Mouse (Mus musculus): ENCODE results near the gene Chdh. TPM values are rescaled to one million over a fixed set of nuclear protein-coding genes. Genes with fewer than 3 reads are reported as not detected.

Gene Chdh
- polyA plus RNA-seq, 1 experiment from 2014 or later, result 0.26 TPM

DNA sequence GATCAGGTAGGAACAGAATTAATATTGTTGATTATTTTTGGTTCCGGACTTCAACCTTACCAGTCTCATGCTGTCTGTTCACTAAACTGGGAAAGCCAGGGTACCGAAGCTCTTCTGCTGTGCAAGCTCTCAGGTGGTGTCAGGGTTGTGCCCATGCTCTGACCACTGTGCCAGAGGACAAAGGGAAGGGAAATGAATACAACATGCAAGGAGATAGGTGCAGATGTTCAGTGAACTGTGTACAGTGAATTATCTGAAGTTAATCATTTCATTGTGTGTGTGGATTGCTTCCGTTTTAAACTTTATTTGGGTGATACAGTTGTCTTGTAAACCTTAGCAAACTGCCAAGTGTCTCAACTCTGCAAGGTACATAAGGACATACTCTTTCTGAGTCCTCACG lies 20.5 kb upstream of the Chdh start:
- no peaks in the 10 kb centered on the region for H3K9me3 ChIP-seq (replicated peaks)
- no peaks in the 10 kb centered on the region for H3K27me3 ChIP-seq (replicated peaks)
- 91% methylated on average over 4 of the region's 4 CpGs for WGBS (ENCODE audit: insufficient replicate concordance)
- H3K4me1 ChIP-seq, result no peaks in the 10 kb centered on the region
- H3K9ac ChIP-seq, result no peak overlapping the region
- no peak overlapping the region for H3K4me2 ChIP-seq
- no peak for ATAC-seq
- peaks cover 100% of the 10 kb centered on the region for H3K36me3 ChIP-seq
- H3K27ac ChIP-seq, result no peak overlapping the region
- H3K4me3 ChIP-seq, result no peak overlapping the region

DNA sequence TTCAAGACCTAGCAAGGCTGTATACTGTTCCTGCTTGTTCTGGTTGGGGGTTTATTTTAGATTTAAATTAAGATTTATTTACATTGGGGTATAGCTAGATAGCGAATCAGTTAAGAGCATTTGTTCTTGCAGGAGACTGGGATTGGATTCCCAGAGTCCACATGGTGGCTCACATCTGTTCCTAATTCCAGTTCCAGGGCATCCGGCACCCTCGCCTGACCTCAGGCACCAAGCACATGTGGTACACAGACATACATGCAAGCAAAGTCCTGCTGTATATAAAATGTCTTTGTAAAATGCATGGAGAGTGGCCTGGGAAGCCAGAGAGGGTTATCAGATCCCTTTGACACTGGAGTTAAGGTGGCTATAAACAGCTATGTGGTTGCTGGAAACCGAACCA lies 13.8 kb upstream of the Chdh start:
- H3K4me1 ChIP-seq, result peaks cover 10% of the 10 kb centered on the region; the same call in 1 of the 2 replicates
- H3K4me3 ChIP-seq, result no peak overlapping the region
- no peak overlapping the region for H3K9ac ChIP-seq
- 78% methylated on average over 4 of the region's 4 CpGs for WGBS (ENCODE audit: insufficient replicate concordance)
- H3K27me3 ChIP-seq (replicated peaks), result no peaks in the 10 kb centered on the region
- H3K27ac ChIP-seq, result no peak overlapping the region
- no peak overlapping the region for H3K4me2 ChIP-seq
- no peak for ATAC-seq
- no peaks in the 10 kb centered on the region for H3K9me3 ChIP-seq (replicated peaks)
- H3K36me3 ChIP-seq, result peaks cover 71% of the 10 kb centered on the region

DNA sequence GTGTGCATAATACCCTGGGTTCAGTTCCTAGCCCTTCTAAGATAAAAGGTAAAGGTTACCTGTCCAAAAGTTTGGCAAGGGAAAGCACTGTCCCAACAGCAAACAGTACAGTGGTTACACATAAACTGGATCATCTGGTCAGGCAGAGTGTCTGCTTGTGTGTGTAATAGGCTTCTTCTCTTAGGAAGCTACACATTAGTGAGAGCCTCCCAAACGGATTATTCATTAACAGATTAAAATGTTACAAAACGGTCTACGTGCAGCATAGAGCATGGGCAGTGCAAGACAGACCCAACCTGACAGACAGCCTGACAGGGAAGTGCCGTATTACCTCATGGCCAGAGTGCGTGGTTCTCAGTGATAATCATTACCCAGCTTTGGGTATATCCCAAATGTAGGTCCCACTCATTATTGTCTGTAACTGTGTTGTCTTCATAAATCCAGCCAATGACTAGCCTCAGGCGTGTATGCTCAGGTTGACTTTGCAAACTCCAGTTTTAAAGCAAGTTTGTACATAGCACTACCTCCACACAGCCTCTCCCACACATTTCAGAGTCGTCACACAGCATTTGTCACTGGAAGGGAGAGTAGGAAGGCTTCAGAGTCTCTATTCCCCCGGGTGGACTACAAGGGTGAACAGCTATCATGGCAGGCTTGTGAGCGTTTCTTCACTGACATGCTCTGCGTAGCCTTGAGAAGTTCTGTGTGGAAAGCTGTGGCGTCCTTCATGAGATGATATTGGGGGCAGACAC lies 12.6 kb upstream of the Chdh start:
- WGBS (ENCODE audit: insufficient replicate concordance), result 74% methylated on average over 11 of the region's 11 CpGs
- H3K36me3 ChIP-seq, result peaks cover 59% of the 10 kb centered on the region
- H3K4me1 ChIP-seq, result peaks cover 11% of the 10 kb centered on the region; the same call in 1 of the 2 replicates
- no peak overlapping the region for H3K9ac ChIP-seq
- H3K9me3 ChIP-seq (replicated peaks), result no peaks in the 10 kb centered on the region
- peak; percentile 78 for ATAC-seq
- no peak overlapping the region for H3K4me2 ChIP-seq
- H3K27me3 ChIP-seq (replicated peaks), result no peaks in the 10 kb centered on the region
- H3K4me3 ChIP-seq, result no peak overlapping the region
- H3K27ac ChIP-seq, result peak overlapping the region; percentile 63

DNA sequence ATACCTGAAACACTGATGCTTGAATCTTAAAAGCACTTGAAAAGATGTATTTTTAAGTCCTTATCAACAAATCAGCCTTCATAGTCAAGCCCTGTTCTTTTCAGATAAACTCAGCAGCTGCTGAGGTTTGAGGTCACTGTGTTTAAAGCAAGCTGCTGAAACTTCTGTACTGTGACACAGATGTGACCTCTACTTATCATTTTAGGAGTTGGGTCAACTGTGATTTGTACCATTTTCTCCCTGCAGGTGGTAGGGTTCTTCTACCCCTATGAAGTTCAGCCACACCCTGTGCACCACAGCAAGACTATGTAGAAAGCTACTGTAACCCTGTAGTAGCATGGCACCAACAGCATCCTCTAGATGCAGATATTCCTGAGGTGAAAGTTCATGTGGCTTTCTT lies 11.5 kb upstream of the Chdh start:
- Histone ChIP-seq H3K9me3 (replicated peaks) (no peaks in the 10 kb centered on the region), H3K4me2 (no peak overlapping the region), H3K27ac (no peak overlapping the region), H3K4me3 (no peak overlapping the region), H3K36me3 (peaks cover 47% of the 10 kb centered on the region), H3K27me3 (replicated peaks) (no peaks in the 10 kb centered on the region), H3K4me1 (peaks cover 11% of the 10 kb centered on the region; the same call in 1 of the 2 replicates), H3K9ac (no peak overlapping the region)
- no peak for ATAC-seq

DNA sequence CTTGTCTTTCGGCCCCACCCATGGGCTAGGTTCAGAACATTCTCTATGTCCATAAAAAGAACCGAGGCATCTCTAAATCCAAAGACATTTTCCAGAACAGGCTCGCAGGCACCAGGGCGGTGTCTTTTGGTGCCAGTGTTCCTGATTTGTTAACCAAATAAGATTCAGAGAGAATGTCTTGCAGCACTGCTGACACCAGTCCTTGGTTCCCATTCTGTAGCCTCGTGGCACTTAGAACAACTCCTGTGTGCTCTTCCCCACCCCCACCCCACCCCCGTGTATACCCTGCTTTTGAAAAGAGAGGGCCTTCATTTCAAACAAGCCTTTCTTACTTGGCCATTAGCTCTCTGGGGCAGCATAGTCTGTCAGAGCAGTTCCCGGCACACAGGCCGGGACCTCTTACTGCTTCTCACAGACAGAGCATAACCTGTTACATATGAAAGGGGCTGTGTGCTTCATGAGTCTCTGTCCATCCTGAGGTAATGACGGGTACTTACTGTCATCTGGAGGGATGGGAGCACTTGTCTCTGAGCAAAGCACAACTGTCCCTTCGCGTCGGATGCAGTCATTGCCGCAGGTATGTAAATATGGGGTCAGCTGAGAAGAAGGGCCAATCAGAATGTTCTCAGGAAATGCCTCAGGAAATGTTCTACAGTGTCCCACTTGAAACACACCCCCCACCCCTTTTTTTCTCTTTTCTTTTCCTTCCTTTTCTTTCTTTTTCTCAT lies 9.9 kb upstream of the Chdh start:
- H3K4me3 ChIP-seq, result no peak overlapping the region
- H3K27ac ChIP-seq, result no peak overlapping the region
- 72% methylated on average over 13 of the region's 13 CpGs for WGBS (ENCODE audit: insufficient replicate concordance)
- no peaks in the 10 kb centered on the region for H3K9me3 ChIP-seq (replicated peaks)
- ATAC-seq, result no peak
- H3K9ac ChIP-seq, result no peak overlapping the region
- peaks cover 31% of the 10 kb centered on the region for H3K36me3 ChIP-seq
- peaks cover 11% of the 10 kb centered on the region; the same call in 1 of the 2 replicates for H3K4me1 ChIP-seq
- no peak overlapping the region for H3K4me2 ChIP-seq
- H3K27me3 ChIP-seq (replicated peaks), result no peaks in the 10 kb centered on the region

DNA sequence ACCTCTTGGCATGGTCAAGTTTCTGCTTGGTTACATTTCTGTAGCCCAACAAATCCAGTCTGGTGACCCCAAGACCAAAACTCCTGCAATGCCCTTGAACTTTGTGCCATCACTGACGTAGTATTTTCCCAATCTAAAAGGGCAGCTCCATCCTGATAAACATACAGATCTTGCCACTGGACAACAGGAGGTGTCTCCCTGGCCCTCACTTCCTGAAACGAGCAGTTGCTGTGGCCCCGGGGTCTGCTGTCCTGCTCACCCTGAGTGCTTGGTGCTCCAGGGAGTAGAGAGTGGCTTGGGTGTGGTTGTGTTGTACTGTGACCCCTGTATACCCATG lies 9.4 kb upstream of the Chdh start:
- no peaks in the 10 kb centered on the region for H3K27me3 ChIP-seq (replicated peaks)
- no peak overlapping the region for H3K9ac ChIP-seq
- H3K27ac ChIP-seq, result no peak overlapping the region
- no peak overlapping the region for H3K4me2 ChIP-seq
- peaks cover 11% of the 10 kb centered on the region; the same call in 1 of the 2 replicates for H3K4me1 ChIP-seq
- no peaks in the 10 kb centered on the region for H3K9me3 ChIP-seq (replicated peaks)
- WGBS (ENCODE audit: insufficient replicate concordance), result 57% methylated on average over 3 of the region's 3 CpGs
- no peak for ATAC-seq
- no peak overlapping the region for H3K4me3 ChIP-seq
- H3K36me3 ChIP-seq, result peaks cover 26% of the 10 kb centered on the region

DNA sequence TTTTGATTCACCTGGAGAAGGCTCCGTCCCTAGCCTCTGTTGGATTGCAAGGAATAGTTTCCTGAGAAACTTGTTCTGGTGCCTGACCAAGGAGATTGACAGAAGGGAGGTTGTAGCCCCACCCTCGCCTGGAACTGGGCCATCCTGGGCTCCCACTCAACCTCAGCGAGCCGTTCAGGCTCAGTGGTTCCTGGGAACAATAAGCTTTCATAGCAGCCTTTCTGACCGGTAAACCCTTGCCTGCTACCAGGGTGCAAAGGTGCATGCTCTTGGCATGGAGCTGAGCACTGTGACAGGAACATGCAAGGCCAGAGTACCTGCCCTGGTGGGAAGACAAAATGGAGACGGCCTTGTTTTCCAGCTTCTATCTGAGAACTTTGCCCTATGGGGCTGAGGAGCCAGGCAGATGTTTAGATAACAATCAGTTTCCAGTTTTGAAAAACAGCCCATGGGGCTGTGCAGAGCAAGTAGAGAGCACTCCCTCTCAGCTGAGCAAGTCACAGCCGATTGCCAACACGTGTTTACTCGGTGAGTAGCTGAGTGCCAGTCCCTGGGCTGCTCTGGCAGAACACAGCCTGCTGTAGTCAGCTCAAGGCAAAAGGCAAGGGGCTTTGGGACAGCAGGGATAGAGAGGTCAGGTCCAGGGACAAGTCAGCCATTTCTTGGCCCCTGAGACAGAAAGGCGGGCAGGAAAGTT lies 1.2 kb downstream of the Chdh start:
- Histone ChIP-seq H3K4me1 (0 out of 2 replicates have a peak, but pooled peaks cover 5% of the 10 kb centered on the region), H3K27me3 (replicated peaks) (peaks cover 44% of the 10 kb centered on the region), H3K9me3 (replicated peaks) (no peaks in the 10 kb centered on the region), H3K27ac (no peak overlapping the region), H3K4me3 (no peak overlapping the region), H3K4me2 (no peak overlapping the region), H3K9ac (no peak overlapping the region), H3K36me3 (no peaks in the 10 kb centered on the region)
- ATAC-seq, result no peak
- 64% methylated on average over 10 of the region's 10 CpGs for WGBS (ENCODE audit: insufficient replicate concordance)

DNA sequence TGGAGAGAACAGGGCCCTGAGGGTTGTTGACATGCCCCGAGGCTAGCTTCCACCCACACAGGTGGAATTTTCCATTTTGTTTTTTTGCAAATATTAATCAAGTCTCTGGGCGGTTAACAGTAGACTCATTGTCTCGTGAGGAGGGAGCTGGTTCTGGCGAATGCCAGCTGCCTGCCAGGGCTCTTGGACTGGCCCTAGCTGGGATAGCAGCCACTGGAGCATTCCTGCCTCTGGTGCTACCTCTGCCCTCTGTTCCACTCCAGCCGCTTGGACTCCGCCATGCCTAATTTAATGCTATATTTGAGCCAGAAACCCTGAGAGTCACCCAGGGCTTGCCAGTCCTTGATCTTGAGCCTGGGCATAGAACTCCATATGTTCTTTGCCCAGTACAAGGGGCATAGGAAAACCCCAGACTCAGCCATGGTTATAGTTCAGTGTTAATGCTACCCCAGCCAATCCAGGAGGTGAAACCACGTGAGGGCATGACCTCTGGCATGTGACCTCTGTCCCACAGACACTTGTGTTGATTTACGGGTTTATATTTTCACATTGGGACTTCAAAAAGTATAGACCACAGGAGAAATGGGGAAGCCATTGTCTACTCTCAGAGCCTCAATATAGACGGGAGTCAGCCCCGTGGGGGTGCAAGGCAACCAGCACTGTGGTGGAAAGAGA lies 3.2 kb downstream of the Chdh start:
- Histone ChIP-seq H3K36me3 (no peaks in the 10 kb centered on the region), H3K9ac (no peak overlapping the region), H3K27me3 (replicated peaks) (peaks cover 44% of the 10 kb centered on the region), H3K4me3 (no peak overlapping the region), H3K4me2 (no peak overlapping the region), H3K27ac (no peak overlapping the region), H3K9me3 (replicated peaks) (no peaks in the 10 kb centered on the region), H3K4me1 (0 out of 2 replicates have a peak, but pooled peaks cover 5% of the 10 kb centered on the region)
- no peak for ATAC-seq
- WGBS (ENCODE audit: insufficient replicate concordance), result 69% methylated on average over 10 of the region's 10 CpGs

DNA sequence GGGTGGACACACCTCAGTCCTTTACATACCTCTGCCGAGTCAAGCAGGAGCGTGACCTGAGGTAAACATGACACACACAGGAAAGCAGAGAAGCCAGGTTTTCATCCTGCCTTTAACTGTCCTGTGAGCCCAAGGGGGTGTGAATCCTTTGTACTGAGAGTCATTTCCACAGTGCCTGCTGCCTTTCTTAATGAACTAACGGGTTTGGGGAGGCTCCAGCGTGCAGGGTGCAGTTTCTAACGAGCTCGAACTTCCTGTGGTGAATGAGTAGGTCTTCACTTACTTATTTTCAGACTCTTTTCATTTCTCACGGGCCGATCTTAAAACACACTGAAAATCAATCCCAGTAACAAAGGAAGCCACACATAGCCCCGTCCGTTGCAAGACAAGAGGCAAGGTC lies 5.7 kb downstream of the Chdh start:
- no peak overlapping the region for H3K4me2 ChIP-seq
- peaks cover 20% of the 10 kb centered on the region for H3K27me3 ChIP-seq (replicated peaks)
- no peak overlapping the region for H3K27ac ChIP-seq
- no peak overlapping the region for H3K4me3 ChIP-seq
- H3K36me3 ChIP-seq, result no peaks in the 10 kb centered on the region
- WGBS (ENCODE audit: insufficient replicate concordance), result 64% methylated on average over 10 of the region's 10 CpGs
- no peak for ATAC-seq
- no peak overlapping the region for H3K9ac ChIP-seq
- H3K9me3 ChIP-seq (replicated peaks), result no peaks in the 10 kb centered on the region
- H3K4me1 ChIP-seq, result no peaks in the 10 kb centered on the region

DNA sequence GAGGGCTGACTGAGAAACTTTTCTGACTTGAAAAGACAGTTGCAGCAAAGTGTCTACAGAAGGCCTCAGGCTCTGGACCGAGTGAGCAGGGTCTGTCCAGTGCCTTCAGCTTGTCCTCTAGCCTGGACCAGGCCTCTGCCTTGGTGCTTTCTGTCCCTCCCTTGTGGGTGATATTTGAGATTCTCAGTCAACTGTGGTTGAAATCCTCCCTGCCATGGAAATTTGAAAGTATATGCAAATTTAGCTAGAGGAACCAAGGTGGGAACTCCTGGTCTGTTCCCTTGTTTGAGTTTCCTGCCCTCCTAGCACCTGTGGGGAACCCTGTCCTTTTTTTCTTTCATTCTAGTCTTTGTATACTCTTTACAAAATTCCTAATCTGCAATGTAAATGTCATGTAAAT lies 6.2 kb downstream of the Chdh start:
- peaks cover 14% of the 10 kb centered on the region for H3K27me3 ChIP-seq (replicated peaks)
- H3K9me3 ChIP-seq (replicated peaks), result no peaks in the 10 kb centered on the region
- H3K4me3 ChIP-seq, result no peak overlapping the region
- H3K27ac ChIP-seq, result no peak overlapping the region
- H3K9ac ChIP-seq, result no peak overlapping the region
- ATAC-seq, result no peak
- WGBS (ENCODE audit: insufficient replicate concordance), result 57% methylated on average over 1 of the region's 1 CpGs
- no peak overlapping the region for H3K4me2 ChIP-seq
- H3K4me1 ChIP-seq, result no peaks in the 10 kb centered on the region
- no peaks in the 10 kb centered on the region for H3K36me3 ChIP-seq

DNA sequence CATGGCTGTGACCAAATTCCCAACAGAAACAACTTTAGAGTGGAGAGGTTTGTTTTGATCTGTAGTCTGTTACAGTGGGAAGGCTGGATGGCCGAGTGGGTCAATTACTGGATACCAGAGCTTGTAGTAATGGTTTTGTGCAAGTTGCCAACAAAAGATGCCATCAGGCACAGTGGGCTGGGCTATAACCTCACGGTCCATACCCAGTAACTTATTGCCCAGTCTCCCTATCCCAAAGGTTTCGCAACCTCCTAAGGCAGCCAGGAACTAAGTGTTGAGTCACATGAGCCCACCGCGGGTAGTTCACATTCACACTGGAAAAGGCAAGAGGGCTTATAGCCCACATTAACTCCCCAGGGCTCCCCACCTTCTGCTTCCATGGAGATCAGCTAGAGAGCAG lies 7.8 kb downstream of the Chdh start:
- 68% methylated on average over 5 of the region's 5 CpGs for WGBS (ENCODE audit: insufficient replicate concordance)
- H3K4me2 ChIP-seq, result no peak overlapping the region
- no peaks in the 10 kb centered on the region for H3K4me1 ChIP-seq
- H3K4me3 ChIP-seq, result no peak overlapping the region
- H3K9me3 ChIP-seq (replicated peaks), result no peaks in the 10 kb centered on the region
- H3K27me3 ChIP-seq (replicated peaks), result no peaks in the 10 kb centered on the region
- H3K36me3 ChIP-seq, result no peaks in the 10 kb centered on the region
- no peak overlapping the region for H3K9ac ChIP-seq
- ATAC-seq, result no peak
- no peak overlapping the region for H3K27ac ChIP-seq
